Mouse (Mus musculus): ENCODE measurements around the gene Gpr4. TPM values are rescaled to one million over a fixed set of nuclear protein-coding genes. Genes with fewer than 3 reads are reported as not detected.
A peak's percentile ranks its signal among the peaks of the same experiment; 100 is the strongest.

Gene Gpr4
- polyA plus RNA-seq, 1 experiment: not detected

DNA sequence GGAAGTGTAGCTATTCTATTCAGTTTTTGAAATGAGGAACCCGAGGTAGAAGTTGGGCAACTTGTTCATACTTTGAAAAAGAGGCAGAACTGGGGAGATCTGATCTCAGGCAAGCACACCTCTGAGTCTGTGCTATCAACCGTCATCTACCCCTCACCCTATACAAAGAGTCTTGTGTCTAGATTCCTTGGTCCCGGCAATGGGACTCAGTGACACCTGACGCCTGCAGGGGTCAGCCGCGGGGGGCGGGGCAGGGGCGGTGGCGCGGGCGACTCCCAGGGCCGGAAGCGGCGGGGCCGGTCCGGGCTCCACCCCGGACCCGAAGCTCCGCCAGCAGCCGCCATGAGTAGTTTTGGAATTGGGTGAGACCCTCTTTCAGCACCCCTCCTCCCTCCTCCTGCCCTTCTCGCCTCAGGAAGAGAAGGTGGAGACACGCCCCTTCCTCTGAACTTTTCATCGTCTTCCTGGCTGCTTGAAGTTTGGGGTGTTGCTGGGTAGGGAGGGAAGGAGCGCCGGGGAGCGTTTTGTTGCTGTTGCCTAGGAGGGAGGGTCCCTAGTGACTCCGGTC, 31.4 kb upstream of the Gpr4 start:
- Histone ChIP-seq H3K4me1 (ENCODE audit: control insufficient read depth, insufficient read depth, low read length) (peaks cover 23% of the 10 kb centered on the region), H3K27ac (ENCODE audit: insufficient read depth, low read depth, low read length) (no peak overlapping the region), H3K4me3 (ENCODE audit: insufficient read depth, low read depth, low read length) (peak overlapping the region; percentile 6; the same call in 1 of the 2 replicates)
- WGBS: 16% methylated on average over 27 of the region's 27 CpGs
- no peak for TF ChIP-seq CTCF (IDR thresholded peaks at IDR 0.05; ENCODE audit: insufficient read depth, low read depth, low read length)
- TF ChIP-seq POLR2A (IDR thresholded peaks at IDR 0.05; ENCODE audit: insufficient read depth, low read depth, low read length): no peak

- no peak overlapping the region for H3K27ac ChIP-seq (ENCODE audit: insufficient read depth, low read depth, low read length)
Measured at GRCm38 (mm10) chr7:19184250-19184649, 28.1 kb upstream of the Gpr4 start.

GRCm38 (mm10) chr7:19184758-19185157, 27.6 kb upstream of the Gpr4 start:
- Histone ChIP-seq H3K27ac (ENCODE audit: insufficient read depth, low read depth, low read length) (no peak overlapping the region), H3K4me3 (ENCODE audit: insufficient read depth, low read depth, low read length) (no peak overlapping the region), H3K4me1 (ENCODE audit: control insufficient read depth, insufficient read depth, low read length) (peaks cover 8% of the 10 kb centered on the region)
- 26% methylated on average over 6 of the region's 6 CpGs for WGBS
- no peak for TF ChIP-seq POLR2A (IDR thresholded peaks at IDR 0.05; ENCODE audit: insufficient read depth, low read depth, low read length)
- TF ChIP-seq CTCF (IDR thresholded peaks at IDR 0.05; ENCODE audit: insufficient read depth, low read depth, low read length): no peak

More at GRCm38 (mm10) chr7:19184250-19184649, 28.1 kb upstream of the Gpr4 start:
- peaks cover 13% of the 10 kb centered on the region for H3K4me1 ChIP-seq (ENCODE audit: control insufficient read depth, insufficient read depth, low read length)
- H3K4me3 ChIP-seq (ENCODE audit: insufficient read depth, low read depth, low read length): no peak overlapping the region
- WGBS: 29% methylated on average over 2 of the region's 2 CpGs
- TF ChIP-seq CTCF (IDR thresholded peaks at IDR 0.05; ENCODE audit: insufficient read depth, low read depth, low read length): no peak
- no peak for TF ChIP-seq POLR2A (IDR thresholded peaks at IDR 0.05; ENCODE audit: insufficient read depth, low read depth, low read length)

- H3K4me1 ChIP-seq (ENCODE audit: control insufficient read depth, insufficient read depth, low read length): no peaks in the 10 kb centered on the region
Measured at GRCm38 (mm10) chr7:19194676-19195075, 17.7 kb upstream of the Gpr4 start.

GRCm38 (mm10) chr7:19196676-19197075, 15.7 kb upstream of the Gpr4 start:
- WGBS: 52% methylated on average over 6 of the region's 6 CpGs
- H3K4me1 ChIP-seq (ENCODE audit: control insufficient read depth, insufficient read depth, low read length): no peaks in the 10 kb centered on the region

More at GRCm38 (mm10) chr7:19194676-19195075, 17.7 kb upstream of the Gpr4 start:
- no peak for TF ChIP-seq POLR2A (IDR thresholded peaks at IDR 0.05; ENCODE audit: insufficient read depth, low read depth, low read length)
- TF ChIP-seq CTCF (IDR thresholded peaks at IDR 0.05; ENCODE audit: insufficient read depth, low read depth, low read length): no peak
- Histone ChIP-seq H3K27ac (ENCODE audit: insufficient read depth, low read depth, low read length) (no peak overlapping the region), H3K4me3 (ENCODE audit: insufficient read depth, low read depth, low read length) (no peak overlapping the region)
- 100% methylated on average over 4 of the region's 4 CpGs for WGBS

GRCm38 (mm10) chr7:19197985-19198384, 14.4 kb upstream of the Gpr4 start:
- Histone ChIP-seq H3K4me1 (ENCODE audit: control insufficient read depth, insufficient read depth, low read length) (no peaks in the 10 kb centered on the region), H3K4me3 (ENCODE audit: insufficient read depth, low read depth, low read length) (no peak overlapping the region), H3K27ac (ENCODE audit: insufficient read depth, low read depth, low read length) (no peak overlapping the region)
- TF ChIP-seq POLR2A (IDR thresholded peaks at IDR 0.05; ENCODE audit: insufficient read depth, low read depth, low read length) (no peak), CTCF (IDR thresholded peaks at IDR 0.05; ENCODE audit: insufficient read depth, low read depth, low read length) (peak; percentile 37; the same call in 1 of the 2 replicates)
- 25% methylated on average over 2 of the region's 2 CpGs for WGBS

More at GRCm38 (mm10) chr7:19196676-19197075, 15.7 kb upstream of the Gpr4 start:
- Histone ChIP-seq H3K27ac (ENCODE audit: insufficient read depth, low read depth, low read length) (no peak overlapping the region), H3K4me3 (ENCODE audit: insufficient read depth, low read depth, low read length) (no peak overlapping the region)
- TF ChIP-seq POLR2A (IDR thresholded peaks at IDR 0.05; ENCODE audit: insufficient read depth, low read depth, low read length): no peak
- peak; percentile 52; the same call in 1 of the 2 replicates for TF ChIP-seq CTCF (IDR thresholded peaks at IDR 0.05; ENCODE audit: insufficient read depth, low read depth, low read length)

DNA sequence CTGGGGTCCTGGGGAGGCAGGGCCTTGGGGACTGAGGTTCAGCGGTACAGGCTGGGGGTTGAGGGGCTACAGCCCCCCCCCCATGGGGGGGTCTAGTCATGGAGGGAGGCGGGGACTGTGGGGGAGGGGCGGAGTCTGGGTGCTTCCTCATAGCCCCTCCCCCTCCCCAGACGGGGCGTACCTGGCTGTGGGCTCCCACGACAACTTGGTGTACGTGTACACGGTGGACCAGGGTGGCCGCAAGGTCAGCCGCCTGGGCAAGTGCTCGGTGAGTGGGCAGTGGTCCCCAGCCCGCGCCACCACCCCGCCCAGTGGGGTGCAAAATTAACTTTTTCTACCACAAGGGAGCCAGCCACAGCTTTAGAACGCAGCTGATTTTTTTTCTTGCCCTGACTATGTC, 10.7 kb upstream of the Gpr4 start:
- Histone ChIP-seq H3K4me3 (ENCODE audit: insufficient read depth, low read depth, low read length) (no peak overlapping the region), H3K4me1 (ENCODE audit: control insufficient read depth, insufficient read depth, low read length) (no peaks in the 10 kb centered on the region), H3K27ac (ENCODE audit: insufficient read depth, low read depth, low read length) (no peak overlapping the region)
- 71% methylated on average over 15 of the region's 15 CpGs for WGBS
- no peak for TF ChIP-seq CTCF (IDR thresholded peaks at IDR 0.05; ENCODE audit: insufficient read depth, low read depth, low read length)
- TF ChIP-seq POLR2A (IDR thresholded peaks at IDR 0.05; ENCODE audit: insufficient read depth, low read depth, low read length): no peak

DNA sequence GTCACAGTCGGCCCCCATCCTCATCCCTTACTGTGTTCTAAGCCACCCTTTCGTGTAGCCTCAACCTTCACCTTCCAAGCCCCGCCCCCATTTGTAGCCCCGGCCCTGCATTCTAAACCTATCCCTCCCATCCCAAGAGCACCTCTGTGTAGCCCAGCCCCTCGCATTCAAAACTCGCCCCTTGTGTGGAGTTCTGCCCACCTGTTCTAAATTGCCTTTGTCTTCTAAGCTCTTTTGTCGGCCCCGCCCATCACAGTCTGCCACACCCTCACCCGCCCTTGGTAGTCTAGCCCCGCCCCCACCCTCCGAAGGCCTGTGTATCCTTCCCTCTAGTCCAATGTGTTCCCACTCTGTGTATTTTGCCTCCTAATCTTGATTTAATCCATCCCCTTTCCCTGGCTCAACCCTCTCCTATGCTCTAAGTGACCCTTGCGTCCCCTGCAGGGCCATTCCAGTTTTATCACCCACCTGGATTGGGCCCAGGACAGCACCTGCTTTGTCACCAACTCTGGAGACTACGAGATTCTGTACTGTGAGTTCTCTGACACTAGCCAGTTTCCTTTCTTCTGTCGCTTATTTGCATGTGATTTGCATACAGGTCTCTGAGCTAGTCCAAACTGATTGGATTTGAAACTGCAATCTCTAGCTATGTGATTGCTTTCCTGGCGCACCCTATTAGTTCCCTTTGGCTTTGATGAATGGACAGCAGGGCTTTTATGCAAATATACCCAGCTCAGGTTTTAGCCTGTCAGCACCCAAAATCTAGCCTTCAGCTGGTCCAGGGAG, 10.1 kb upstream of the Gpr4 start:
- H3K4me3 ChIP-seq (ENCODE audit: insufficient read depth, low read depth, low read length): no peak overlapping the region
- no peak for TF ChIP-seq CTCF (IDR thresholded peaks at IDR 0.05; ENCODE audit: insufficient read depth, low read depth, low read length)
- no peak for TF ChIP-seq POLR2A (IDR thresholded peaks at IDR 0.05; ENCODE audit: insufficient read depth, low read depth, low read length)
- H3K27ac ChIP-seq (ENCODE audit: insufficient read depth, low read depth, low read length): no peak overlapping the region
- WGBS: 64% methylated on average over 15 of the region's 15 CpGs
- no peaks in the 10 kb centered on the region for H3K4me1 ChIP-seq (ENCODE audit: control insufficient read depth, insufficient read depth, low read length)
